Mouse (Mus musculus) layer of hippocampus, adult 11-12 months (tissue): ENCODE measurements at regions not wholly inside any gene's neighbourhood (a gene's known extent, or its start where the extent isn't known, plus 50 kb on each side); places are given as distances from the start of the nearest gene placed in this dataset.
"Not testable (repeated sequence)": the region's sequence is repeated elsewhere in the genome, so short reads cannot be mapped to it uniquely, and the experiment has no call there.

ENCODE experiments used
- DNase-seq: peaks from one replicate; pipeline ENCODE4 v3.0.0; 2022; ENCODE audit warnings: low spot score

DNA sequence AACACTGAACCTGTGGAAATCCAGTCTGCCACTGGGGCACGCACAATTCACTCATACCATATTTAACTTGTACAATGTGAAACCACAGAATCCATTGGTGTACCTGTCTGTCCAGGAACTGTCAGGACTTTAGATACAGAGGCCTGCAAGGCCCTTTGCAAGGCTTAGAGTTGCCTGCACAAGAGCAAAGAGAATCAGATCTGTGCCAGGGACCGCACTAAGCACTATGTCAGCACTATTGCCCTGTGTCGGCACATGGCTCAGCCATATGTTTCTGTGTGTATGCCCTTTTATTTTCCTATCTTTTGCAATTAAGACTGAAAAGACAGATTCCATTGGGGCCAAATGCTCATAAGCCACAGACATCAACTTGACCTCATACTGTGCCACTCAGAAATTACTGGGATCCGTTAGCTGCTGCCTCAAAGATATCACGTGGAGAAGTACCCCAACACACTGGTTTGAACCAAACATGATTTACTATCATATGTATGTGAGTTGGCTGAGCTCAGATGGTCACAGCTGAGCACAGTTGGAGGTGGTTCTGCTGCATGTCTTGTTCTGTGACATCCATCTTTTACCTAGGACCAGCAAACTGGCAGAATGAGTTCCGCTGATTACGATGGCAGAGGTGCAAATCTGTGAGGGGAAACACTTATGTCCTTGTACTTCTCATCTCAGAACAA lies 181.7 kb upstream of the Prkcq start:
- DNase-seq = no peak

DNA sequence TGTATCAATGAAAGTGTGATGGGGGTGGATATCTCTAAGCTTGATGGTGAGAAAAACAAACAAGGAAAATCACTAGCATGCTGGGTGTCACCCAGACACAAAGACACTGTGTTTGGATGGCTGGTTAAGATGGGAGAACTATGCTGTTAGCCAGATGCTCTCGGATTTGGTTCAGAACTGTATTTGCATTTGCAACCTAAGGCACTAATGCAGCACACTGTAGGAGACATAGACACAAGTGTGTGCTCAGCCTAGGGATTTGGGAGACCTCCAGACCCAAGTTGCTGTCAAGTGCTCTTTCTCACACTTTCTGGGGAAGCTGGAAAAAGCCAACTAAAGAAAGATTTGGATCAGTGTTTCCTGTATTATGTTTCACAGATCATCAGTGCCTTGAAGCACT lies 173.1 kb upstream of the Prkcq start:
- DNase-seq = no peak

DNA sequence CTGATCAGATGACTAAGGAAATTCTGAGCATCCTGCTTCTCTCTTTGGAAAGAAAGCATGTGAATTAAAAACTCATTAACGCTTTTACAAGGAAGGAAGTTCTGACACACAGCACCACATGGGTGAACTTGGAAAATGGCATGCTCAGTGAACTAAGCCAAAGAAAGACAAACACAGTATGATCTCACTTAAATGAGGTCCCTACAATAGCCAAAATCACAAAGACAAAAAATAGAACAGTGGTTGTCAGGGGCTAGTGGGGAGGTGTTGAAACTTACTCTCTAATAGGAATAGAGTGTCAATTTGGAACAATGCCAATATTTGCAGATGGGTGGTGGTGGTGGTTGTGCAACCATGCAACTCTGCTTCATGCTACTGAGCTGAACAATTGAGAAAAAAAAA lies 172.7 kb upstream of the Prkcq start:
- DNase-seq = peak; percentile 19

DNA sequence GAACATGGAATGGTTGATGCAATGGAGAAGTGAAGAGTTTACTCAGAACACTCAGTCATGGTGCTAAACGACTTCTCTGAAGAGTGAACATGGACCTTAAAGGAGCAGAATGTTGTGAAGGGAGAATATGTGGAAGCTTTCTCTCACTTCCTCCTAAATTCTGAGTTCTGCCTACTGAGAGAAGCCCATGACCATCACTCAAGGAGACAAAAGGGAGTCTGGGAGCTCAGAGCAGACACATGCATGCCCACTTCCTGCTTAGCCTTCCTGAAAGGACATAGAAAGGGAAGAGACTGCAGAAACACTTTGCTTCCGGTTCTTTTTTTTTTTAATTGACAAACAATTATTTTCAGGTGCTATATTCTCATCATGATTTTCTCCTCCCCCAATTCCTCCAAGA lies 166.1 kb upstream of the Prkcq start:
- no peak for DNase-seq

DNA sequence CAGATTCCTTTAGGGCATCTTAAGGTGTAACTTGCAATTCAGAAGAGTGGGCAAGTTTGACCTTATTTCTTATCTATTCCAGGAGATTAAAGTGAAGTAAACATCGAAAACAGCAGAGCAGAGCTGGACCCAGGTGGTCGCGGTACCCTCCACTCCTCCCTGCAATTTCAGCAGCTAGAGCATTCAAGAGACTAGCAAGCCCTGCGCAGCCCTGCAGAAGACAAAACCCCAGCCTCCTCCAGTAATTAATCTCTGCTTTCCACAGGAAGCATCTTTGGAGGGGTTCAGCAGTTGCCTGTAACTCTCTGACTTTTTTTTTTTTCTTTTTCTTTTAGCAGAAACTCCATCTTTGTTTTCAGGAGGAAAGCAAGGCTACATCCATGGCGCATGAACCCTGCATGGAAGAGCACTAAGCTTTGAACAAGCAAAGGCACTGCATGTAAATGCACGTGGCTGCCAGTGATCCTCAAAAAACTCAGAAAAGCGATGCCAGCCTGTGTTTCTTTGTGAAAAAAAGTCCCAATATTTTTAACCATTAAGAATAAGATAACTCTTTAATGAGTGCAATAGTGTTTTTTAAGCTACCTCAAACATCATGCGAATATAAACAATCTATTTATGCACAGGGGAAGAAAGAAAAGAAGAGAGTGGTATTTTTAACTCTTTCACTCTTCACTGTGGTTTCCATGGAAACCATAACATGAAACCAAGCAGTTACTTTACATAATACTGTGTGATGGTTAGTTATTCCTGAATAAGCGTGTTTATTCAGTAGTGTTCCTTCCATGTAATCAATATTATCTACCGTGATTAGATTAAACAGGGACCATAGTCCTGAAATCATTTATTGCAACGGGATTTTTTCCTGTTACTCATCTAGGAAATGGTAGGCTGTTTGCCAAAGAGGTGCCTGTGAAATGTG lies 160.6 kb upstream of the Prkcq start:
- no peak for DNase-seq

DNA sequence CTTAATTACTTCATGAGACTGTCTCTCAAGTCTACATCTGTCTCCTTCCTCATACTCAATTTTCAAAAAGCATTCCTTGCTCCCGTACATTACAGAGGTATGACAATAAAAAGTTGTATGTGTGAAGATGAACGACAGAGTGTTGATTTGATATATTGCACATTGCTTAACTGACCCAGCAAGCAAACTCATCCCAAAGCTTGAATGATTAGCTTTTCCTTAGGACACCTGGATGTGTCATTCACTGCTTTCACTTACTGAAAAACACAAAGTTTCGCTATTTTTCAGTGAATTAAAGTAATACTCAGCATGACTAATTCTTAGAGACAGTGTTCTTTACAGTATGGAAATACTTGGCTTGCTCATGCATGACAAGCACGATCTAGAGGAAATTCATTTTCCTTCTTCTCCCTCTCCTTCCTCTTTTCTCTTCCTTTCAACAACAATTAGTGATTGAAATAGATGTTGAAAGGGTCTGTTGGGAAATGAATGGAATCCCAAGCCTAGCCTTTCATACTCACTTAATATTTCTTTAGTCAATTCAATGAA lies 159.5 kb upstream of the Prkcq start:
- DNase-seq = no peak

DNA sequence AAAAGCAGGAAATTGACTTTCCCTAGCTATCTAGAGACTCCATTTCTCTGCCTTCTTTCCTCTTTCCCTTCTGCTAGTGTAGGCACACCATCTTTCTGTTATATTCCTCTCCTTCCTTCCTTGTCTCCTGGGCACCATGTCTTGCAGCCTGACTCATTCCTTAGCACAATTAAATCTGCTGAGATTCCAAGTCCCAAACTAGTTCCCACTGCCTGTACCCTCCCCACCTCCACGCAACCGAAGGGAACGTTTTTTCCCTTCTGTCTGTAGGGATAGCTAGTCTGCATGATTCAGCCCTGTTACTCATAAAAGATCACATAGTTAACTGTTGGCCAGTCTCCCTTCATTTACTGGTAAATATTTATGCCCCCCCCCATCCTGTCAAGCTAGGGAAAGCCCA lies 158.8 kb upstream of the Prkcq start:
- no peak for DNase-seq

DNA sequence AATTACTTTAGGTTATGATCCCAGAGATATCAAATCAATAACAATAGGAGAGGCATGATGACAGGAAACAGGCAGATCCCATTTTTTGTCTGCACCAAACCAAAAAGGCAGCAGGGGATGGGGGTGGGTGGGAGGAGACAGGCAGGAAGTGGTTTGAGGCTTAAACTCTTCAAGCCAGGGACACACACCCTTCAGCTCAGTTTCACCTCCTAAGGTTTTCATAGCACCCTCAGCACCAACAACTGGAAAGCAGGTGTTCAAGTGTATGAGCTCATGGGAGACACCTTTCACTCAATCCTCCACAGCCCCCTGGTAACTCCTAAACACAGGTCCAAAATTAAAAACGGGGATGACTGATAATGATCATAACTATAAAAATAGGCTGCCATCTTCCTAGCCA lies 155.5 kb upstream of the Prkcq start:
- DNase-seq = no peak

DNA sequence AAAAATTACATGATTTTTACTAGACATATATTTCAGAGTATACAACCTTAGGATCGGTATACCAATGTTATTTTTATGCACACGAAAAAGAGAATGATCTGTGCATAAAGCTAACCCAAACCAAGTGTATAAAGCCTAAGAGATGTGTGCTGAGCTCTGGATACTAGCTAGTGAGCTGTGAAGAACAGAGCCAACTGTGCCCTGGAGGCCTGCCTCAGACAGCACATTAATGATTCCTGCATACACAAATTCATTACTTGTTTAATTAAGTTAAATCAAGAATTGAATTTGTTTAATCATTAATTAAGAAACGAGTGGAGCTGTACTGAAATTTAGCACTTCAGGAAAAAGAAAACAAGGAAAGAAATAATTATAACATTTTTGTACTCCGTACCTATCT lies 139.0 kb upstream of the Prkcq start:
- no peak for DNase-seq

DNA sequence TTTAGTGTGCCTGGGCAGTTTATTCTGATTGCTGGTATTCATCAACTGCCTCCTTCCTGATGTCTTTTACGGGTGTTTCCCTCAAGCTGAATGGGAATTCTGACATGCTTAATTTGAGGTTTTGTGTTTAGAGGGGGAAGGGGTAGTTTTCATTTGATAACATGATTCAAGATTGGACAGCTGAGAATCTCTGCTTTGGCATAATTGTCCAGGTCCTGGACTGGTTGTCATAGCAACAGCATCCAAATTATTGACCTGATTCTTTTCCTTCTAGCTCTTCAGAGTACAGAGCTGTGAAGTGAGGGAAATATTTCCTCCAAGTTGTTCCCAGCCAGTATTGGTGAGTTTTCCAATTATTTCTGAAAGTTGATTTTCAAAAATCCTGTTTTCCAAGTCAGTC lies 137.7 kb upstream of the Prkcq start:
- DNase-seq = no peak

DNA sequence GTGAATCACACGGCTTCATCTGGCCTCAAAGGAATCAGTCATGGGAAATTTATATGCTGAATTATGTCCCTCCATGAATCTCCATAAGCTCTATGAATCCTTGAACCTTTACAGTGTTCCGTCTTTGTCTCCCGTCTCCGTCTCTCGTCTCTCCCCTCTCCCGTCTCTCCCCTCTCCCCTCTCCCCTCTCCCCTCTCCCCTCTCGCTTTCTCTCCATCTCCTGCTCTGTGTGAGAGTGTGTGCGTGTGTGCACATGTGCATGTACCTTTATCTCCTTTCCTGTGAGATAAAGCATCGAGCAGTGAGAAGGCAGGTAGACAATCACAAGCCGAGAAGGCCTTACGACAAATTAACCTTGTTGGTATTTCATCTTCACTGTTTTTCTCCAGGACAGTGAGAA lies 134.6 kb upstream of the Prkcq start:
- DNase-seq = no peak

DNA sequence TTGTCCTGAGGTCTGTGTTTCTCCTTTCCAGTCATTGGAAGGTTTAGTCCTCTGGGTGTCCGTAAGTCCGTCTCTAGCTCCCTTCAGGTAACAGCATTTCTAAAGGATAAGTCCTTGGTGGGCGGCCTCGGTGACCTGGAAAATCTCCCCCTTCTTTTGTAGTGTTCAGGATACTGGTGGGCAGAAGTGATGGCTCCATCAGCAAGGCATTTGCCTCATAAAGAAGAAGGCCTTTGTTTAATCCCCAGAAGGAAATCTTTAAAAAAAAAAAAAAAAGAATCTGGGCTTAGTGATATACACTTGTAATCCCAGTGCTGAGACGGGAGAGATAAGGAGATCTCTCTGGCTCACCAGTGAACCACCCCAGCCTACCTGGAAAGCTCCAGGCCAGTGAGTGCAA lies 133.5 kb upstream of the Prkcq start:
- DNase-seq = no peak

DNA sequence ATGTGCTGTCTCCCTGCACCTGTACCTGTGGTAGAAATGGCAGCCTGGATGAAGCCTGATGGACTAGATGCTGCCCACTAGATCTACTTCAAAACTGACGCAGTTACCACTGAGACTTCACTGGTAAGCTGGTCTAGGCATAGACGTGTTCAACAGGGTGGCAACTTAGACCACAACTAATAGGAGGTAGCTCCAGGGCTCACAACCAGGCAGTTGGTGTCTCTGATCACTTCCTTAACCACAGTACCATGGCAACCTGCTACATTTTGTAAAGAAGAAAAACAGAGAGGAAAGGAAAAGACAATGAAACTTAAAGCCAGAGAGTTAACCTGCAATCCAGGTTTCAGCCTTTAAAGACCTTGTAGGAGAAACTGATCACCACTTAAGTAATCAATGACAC lies 131.9 kb upstream of the Prkcq start:
- DNase-seq = no peak

DNA sequence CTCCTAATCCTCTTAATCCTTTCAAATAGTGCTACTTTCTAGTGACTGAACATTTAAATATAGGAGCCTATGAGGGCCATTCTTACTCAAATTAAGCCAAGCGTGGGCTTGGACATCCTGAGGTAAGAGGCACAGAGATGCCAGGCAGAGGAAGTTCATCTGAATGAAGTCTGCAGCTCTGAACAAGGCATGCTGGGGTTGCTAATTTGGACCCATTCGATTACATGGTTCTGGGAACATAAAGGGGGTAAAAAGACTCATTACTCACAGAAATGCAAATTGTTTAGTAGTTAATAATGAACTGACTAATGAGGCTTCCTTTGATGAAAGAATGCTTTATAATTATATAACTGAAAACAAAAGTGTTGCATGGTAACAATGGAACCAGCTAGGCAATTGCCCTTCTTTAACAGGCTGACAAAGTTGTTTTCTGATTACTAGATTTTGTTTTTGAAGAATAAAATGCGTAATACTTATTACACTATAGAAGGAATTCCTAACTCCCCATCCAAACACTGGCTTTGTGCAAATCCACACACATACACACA lies 127.1 kb upstream of the Prkcq start:
- DNase-seq = no peak

DNA sequence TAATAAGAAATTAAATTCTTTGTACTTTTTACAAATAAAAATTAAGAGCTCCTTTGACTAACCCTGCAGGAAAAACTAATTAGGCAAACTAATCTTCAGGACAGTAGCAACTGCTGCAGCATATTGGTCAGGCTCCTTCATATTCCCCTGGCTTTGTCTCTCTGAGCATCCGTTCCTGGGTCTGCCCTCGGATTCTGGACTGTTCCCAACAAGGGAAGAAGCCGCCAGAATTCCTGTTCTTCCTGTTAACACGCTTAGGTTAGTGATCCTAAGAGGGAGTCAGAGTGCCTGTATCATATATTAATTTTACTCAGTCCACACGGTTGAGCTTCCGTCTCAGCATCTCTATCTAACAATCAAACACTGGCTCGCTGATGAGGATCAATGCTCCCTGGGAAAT lies 120.3 kb upstream of the Prkcq start:
- DNase-seq = no peak

DNA sequence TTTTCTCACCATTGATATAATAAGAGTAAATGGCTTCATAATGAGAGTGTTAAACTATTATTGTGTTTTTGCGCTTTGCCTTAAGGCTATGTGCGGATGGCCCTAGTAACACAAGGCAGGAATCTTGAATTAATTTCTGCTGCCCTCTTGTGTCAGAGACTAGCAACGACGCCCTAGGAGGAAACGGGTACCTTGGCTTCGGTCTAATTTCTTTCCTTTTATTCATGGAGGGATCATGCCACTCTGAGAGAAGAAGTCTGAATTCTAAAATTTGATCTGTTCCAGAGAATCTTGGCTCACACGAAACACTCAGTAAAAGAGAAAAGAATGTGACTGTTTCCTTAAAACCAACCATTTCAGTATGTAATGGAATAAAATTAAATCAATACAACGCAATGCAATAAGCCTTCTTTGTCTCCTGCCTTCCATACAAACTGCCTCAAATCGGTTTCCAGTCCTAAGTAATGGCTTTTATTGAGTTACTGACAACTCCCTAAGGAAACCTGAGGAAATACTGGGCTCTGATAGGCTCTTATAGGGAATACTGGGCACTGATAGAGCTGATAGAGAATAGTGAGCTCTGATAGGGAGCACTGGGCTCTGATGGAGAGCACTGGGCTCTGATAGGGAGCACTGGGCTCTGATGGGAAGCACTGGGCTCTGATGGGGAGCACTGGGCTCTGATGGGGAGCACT lies 112.0 kb upstream of the Prkcq start:
- DNase-seq = peak; percentile 72

DNA sequence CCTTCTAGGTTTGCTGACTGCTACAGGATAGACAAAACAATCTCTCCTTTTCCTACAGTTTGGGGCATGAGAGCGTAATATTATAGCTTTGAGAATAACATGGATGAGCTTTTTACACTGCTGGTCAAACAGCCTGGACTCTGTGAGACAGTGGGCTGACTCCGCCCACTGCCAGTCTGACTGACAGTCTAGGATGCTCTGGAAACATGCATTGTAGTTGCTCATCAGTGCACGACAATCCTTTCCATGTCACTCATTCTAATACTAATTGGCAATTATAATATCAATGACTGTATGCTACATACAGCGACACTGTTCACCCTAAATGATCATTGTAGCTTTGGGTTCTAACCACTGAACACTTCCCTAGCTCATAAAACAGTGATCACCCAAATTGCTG lies 104.5 kb upstream of the Prkcq start:
- no peak for DNase-seq

DNA sequence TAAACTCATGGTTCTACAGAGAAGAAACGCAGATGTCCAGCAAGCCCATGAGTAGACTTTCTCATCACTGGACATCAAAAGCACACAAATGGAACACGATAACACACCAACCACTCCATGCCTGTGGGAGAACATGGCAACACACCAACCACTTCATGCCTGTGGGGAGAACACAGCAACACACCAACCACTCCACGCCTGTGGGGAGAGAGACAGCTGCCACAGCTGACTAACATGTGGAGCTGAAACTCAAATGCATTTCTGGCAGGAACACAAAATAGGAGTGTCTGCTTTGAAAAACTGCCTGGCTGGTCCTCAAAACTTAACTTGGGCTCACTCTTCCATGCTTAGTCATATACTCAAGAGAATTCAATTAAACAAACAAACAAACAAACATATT lies 88.4 kb upstream of the Prkcq start:
- DNase-seq = no peak

DNA sequence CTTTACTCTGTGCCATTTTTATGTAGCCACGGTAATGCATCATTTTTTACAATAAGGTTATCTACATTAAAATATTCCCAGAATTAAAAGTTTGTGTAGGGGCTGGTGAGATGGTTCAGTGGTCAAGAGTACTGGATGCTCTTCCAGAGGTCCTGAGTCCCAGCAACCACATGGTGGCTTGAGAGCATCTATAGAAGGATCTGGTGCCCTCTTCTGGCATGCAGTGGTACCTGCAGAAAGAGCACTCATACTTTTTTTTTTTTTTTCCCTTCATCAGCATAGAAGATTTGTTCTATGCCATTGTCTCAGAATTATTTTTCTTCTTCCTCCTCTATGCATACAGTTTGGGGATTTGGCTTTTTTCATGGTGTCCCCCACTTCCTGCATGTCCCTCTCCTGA lies 84.9 kb upstream of the Prkcq start:
- DNase-seq = peak; percentile 9

DNA sequence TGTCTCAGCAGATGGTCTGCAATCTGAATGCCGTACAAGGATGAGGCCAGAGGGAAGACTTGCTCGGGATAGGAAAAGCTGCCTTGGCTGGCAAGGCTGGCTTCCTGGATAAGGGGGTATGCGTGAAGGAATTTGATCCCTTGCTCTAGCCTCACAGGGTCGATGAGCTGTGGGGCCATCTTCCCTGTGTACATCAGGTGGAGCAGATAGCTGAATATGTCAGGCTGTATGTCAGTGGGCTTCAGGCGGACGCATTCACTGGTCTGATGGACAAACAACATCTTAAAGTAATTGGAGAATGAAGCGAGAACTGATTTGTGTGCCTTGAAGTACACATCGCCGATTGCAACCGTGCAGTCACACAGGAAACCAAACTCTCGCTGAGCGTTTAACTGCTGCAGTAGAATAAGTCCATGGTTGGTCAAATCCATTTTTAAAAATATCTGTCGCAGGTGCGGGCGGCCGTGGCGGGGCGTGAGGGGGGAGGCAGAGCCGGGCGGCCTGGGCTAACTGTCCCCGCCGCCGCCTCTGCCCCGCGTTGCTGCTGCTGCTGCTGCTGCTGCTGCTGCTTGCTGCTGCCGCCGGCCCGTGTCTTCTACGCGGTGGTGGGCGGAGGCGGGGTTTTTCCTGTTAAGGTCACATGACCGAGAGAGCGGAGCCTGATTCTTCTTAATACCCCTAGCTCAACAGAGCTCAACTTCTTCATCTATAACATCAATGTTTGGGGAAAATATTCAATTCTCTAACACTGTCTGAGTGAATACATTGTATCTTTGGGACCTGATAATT lies 71.9 kb upstream of the Prkcq start:
- DNase-seq = not testable (repeated sequence)

DNA sequence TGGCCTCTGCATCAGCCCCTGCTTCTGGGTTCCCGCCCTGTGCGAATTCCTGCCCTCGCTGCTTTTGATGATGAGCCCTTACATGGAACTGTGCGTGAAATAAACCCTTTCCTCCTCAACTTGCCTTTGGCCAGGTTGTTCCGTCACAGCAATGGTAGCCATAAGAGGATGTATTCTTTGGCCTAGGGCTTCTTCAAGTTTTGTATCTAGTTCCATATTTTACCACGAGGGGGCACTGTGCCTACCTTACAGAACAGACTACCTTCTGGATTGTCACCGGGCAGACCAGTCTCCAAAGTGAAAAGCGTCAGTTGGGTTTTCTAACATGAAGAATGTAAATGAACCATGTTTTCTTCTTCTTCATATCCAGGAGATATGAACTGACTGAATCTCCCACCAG lies 58.7 kb upstream of the Prkcq start:
- DNase-seq = peak; percentile 74

DNA sequence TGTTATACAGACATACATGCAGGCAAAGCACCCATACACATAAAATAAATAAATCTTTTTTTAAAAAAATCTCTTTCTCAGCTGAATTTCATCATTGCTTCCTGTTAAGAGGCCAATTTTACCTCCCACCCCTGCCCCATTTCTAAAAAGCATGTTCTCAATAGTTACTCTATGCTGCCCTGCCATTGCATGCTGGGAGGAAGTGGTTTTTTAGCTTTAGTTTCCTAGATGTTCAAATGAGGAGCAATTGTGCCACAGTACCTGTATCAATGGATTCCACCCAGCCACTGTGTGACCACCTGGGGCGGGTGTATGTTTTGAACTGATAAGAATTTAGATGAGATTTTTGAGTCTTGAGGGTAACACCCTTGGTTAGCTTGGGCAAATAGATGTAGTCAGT lies 53.3 kb upstream of the Prkcq start:
- no peak for DNase-seq
